Mouse (Mus musculus) frontal cortex, postnatal 10 days (tissue): ENCODE measurements around the gene Olfr1357.
A peak's percentile ranks its signal among the peaks of the same experiment; 100 is the strongest.
"Not testable (repeated sequence)": the region's sequence is repeated elsewhere in the genome, so short reads cannot be mapped to it uniquely, and the experiment has no call there.

ENCODE experiments used
- DNase-seq, 2 experiments: peaks; one replicate each; pipeline ENCODE4 v3.0.0; 2022; ENCODE audit warnings: low spot score in 2 of 2, mixed read lengths in 1 of 2

Gene Olfr1357

DNA sequence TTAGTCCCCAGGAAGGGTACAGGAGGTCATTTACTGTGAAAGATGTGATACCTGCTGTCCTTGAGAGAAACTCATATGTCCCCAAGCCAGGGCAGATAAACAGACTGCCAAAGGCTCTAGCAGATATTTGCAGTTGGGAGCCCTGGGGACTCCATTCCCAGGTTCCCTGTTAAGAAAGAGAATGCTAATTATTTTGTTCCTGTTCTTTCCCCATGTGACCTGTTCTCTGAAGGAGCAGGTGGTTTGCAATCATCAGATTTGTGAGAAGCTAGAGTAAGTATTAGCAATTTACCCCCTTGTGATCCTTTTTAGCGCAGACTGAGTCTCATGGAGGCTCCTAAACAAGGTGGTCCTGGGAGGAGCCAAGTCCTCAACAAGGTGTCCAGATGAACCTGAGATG, at the start of gene Olfr1357:
TSS of gene Olfr1357 (minus strand) at position 101 of the 400 bp plus-strand sequence.
- DNase-seq = no peak

DNA sequence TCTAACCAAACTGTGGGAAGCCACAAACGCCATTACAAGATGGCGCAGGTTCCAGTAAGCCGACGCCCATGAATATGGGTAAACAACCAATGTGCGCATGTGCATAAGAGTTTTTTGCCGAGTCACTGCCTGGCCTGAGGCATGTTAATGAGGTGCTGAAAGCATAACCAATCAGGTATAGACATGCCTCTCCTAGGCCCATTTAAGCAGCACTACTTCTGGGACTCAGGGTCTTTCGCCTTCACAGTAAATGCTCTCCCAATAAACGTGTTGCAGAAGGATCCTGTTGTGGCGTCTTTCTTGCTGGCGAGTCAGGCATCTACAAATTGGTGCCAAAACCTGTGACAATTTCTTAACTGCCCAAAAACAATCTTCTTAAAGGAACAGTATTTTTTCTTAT, 48.8 kb upstream of the Olfr1357 start:
- DNase-seq = not testable (repeated sequence)

DNA sequence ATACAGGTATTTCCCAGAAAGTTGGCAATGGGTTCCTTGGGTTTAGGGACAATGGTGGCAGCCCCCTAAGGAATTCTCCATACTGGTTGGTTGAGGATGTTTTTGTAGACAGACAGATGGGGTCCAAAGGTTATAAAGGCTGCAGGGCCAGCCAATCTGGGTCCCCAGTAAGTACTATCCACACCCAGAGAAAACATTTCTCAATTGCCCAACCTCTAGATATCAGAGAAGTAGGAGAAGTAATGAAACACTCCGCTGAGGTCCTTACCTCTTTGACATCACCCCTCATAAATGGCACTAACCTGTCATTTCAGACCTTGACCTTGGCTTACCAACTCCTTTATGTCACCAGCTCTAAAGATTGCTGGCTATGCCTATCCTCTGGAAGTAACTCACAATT, 46.7 kb upstream of the Olfr1357 start:
- DNase-seq = no peak

DNA sequence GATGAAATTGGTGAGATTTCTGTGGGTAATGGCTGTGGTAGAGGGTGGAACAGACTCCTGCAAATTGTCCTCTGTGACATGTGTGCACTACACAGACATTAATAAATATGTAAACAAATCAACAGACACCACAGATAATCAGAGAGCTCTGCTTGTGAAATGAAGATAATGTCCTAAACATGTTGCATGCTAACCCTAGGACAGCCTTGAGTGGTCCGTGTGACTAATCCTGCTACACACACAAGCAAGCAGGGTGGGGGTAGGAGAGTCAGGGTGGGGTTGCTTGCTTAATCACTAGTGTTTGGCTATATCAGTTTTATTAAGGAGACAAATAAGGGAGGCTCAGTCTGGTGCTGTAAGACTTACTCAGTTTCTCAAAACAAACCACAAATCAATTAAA, 43.3 kb upstream of the Olfr1357 start:
- no peak for DNase-seq

DNA sequence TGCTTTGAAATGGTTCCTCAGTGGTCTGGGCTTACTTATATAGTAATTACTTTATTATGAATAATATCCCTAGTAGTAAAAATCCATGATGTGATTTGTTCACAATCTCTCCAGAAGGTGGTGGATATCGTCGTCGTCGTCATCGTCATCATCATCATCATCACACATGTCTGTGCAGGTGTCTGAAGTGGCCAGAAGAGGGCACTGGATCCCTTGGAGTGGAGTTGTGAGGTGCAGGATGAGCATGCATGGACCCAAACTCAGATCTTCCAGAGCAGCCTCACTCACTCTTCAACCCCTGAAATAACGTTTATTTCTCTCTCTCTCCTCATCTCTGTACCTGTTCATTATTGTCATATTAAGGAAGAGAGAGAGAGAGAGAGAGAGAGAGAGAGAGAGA, 14.4 kb upstream of the Olfr1357 start:
- peak in 1 of 2 experiments; percentile 17 for DNase-seq

DNA sequence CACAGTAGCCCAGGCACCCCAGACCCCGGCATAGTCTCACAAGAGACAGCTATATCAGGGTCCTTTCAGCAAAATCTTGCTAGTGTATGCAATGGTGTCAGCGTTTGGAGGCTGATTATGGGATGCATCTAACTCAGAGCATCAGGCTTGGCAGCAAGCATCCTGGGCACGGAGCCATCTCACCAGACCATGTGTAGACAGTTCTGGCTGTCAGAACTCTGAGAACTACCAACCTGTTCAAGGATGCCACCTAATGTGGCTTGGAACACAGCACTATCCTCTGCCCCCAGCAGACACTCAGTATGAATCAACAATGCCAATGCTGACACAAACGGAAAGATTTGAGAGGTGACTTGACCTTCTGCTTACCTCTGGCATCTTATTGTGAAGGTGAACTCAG, 12.3 kb upstream of the Olfr1357 start:
- DNase-seq = peak; percentile 9 to 10

DNA sequence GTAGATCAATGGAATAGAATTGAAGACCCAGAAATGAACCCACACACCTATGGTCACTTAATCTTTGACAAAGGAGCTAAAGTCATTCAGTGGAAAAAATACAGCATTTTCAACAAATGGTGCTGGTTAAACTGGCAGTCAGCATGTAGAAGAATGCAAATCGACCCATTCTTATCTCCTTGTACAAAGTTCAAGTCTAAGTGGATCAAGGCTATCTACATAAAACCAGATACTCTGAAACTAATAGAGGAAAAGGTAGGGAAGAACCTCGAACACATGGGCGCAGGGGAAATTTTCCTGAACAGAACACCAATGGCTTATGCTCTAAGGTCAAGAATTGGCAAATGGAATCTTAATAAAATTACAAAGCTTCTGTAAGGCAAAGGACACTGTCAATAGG, 5.3 kb upstream of the Olfr1357 start:
- not testable (repeated sequence) for DNase-seq

DNA sequence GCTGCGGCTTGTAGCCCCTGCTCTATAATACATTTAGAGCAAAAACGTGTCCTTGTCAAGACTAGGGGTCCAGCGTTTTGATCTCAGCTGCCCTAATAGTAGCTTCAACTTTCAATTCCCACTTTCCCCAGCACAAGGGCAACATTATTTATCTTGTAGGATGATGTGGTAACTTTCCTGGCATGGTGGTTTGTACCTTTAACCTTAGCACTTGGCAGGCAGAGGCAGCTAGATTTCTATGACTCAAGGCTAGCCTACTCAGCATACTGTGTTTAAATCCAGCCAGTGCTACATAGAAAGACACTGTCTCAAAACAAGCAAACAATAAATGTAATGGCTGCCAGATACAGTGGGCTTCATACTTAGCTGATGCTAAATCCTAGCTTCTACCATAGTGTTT, 10.3 kb downstream of the Olfr1357 start:
- no peak for DNase-seq

DNA sequence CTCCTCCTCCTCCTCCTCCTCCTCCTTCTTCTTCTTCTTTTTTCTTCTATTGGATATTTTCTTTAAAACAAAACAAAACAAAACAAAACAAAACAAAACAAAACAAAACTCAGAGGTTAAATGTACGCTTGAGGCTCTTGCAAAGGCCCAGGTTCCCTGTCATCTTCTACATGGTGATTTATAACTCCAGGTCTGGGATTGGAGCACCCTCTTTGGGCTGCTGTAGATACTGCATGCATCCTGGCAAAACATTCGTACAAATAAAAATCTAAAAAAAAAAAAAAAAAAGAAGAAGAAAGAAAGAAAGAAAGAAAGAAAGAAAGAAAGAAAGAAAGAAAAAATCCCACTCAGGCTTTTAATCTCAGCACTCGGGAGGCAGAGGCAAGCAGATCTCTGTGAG, 12.8 kb downstream of the Olfr1357 start:
- DNase-seq = peak in 1 of 2 experiments; percentile 38

DNA sequence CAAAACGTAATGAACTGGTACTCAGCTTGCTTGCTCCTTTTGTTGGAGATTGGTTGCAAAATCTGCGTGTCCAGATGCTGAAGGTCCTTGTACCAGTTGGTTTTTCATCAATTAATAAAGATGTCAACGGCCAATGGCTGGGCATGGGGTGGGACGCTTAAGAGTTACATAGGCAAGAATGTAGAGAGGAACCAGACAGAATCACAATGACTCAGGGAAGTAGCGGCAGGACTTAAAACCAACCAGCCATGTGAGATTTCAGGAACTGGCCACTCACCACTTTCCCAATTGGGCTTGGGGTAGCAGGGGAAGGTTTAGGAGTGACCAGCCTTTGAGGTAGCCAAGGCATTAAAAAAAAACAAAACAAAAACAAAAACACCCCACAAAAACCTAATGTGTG, 18.0 kb downstream of the Olfr1357 start:
- DNase-seq = no peak

DNA sequence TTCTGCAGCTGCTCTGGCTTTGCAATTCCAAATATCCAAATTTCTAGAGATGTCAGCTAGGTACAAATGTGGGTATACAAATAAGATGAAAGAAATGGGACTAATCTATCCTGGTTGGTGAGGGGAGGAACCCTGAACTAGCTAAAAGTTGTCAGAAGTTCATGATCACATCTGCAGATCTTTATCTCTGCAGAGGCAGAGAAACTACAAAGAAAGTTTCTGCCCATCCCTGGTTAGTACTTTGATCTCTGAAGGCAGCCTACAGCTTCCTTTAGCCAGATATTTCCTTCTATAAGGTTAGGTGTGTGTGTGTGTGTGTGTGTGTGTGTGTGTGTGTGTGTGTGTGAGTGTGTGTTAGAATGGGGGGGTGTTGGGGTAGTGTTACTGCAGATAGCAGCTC, 23.3 kb downstream of the Olfr1357 start:
- no peak for DNase-seq

DNA sequence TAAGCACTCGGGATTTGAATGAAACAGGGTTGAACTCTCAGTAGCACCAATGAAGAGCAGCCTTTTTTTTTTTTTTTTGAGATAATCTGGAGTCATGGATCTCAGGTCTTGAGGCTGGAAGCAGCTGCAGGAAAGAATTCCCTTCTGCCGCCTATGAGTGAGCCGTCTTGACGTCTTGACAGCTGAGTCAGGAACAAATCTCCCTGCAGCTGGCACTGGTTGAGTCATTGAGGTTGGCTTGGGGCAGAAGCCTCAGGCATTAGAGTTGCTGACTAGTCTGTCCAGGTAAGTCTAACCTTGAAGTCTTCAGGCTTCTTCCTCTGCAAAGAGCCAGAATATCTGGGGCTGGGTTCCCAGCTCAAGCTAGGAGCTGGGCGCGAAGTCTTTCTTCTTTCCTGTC, 23.7 kb downstream of the Olfr1357 start:
- DNase-seq = no peak

DNA sequence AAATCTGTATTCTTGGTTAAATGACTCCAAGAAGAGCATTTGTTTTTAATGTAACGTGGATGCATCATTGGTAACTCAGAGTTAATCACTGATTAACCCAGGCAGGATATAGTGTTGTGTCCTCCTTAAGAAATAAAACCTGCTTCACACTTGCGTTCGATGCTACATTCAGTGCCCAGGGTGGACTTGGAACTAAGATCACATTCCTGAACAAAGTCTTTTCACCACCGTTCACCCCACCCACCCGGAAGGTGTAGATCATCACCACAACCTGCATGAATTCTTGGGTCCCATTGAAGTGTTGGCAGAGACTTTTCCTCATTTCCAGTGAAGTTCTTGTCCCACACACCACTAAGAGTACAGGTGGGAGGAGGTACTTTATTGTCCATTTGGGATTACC, 24.1 kb downstream of the Olfr1357 start:
- DNase-seq = no peak

DNA sequence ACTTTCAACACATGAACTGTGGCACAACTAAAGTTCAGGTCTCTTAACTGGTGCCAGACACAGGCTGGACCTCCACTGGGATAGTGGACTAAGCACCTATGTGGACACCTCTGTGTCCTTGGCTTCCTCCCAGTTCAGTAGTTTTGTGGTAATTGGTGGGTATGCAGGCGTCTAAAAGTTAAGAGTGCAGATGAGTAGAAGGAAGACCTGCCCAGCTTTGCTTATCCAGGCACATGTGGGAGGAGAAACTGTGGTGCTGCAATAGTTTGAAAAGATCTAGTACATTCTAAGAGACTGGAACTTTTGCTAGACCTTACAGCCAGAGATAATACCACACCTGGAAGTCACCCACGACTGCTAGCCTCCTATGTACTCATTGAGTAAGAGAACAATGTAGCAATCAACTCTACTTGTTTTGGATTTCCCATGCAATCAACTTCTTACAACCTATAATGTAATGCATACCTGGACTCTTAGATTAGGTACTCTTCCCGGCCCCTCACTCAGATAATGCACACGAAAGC, 25.0 kb downstream of the Olfr1357 start:
- DNase-seq = no peak

DNA sequence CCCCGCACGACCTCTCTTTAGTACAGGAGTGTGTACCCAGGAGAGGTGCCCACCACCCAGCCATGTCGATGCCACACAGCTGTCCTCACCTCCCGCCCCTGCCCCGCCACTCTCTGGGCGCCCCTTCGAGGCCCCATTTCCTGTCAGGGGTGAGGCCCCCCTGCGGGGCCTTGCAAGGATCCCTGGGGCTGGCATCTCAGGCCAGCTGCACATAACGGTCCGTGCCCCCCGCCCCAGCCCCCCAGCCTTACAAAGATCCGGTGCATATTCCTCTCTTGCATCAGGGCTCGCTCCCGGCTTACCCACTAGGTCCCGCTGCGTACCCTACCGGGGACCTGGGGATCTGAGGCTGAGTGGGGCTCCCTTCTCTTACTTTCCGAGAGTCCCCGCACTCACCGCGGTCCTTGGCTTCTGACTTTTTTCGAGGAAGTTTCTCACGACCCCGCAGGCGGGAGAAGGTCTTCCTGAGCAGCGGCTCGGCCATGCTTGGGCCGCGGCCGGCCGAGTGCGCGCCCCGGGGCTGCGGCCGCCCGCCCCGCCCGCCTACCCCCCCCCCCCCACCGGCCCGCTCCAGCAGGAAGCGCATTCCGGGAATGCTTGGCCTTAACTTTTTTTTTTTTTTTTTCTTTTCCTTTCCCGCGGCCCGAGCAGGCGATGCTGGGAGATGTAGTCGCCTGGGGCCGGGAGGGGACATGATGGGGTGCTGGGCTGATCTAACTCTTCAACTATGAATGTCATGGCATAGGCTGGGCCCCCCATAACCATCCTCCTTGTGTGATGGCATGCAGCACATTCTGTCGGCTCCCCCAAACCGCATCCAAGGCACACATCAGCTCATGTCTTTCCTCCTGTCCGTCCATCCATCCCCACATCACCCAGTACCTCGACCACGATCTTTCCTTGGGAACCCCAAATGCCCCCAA, 26.2 kb downstream of the Olfr1357 start, which contains the start of gene Syde1:
TSS of gene Syde1 (minus strand) at position 559 of the 923 bp plus-strand sequence.
- no peak for DNase-seq

DNA sequence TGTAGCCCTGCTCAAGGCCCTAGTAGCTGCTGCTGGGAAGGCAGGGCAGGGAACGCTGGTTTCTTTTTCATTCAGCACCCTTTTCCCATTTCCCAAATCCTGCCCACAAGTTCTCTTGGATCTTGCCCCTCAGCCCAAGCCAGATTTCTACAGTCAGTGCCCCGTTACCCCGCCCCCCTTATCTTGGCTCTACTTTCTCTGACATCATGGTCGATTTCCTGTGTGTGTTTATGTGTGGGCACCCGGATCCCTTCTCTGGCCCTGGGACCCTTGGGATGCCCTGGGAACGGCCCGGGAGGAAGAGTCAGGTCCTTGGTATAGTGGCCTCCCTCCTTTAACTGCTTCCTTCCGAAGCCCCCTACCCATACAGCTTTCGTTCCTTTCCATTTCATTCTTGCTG, 27.1 kb downstream of the Olfr1357 start:
- DNase-seq = no peak

DNA sequence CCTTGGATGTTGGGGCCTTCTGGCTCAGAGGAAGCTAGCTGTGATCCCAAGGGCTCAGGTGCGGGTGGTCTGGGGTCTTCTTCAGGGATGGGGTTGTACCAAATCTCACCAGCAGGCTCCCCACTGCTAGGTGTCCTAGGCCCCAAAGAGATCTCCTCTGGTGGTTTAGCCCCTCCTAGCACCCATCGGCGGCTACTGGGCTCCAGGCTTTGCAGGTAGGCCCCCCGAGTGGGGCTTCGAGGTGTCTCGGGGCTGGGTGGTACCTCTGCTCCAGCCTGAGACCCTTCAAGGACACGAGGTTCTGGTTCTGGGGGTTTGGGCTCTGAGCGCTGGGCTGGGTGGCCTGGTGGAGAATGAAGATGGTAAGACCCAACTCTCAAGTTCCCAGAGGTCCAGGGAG, 28.0 kb downstream of the Olfr1357 start:
- DNase-seq = no peak

DNA sequence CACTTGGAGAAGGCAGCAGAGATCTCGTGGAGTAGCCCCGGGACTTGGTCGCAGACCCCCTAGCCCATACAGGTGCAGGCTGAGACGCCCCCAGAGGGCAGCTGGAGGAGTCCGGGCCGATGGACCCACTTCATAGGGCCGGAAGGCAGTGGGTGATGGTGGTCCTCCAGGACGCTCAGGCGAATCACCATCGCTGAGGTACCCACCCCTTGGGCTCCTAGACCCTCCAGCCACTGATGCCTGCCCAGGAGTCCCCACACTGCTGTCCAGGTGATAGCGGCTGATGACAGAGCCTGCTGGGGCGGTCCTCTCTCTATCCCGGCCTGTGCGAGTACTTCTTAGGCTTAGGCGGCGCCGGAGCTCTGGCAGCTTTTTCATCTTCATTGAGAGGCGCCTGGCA, 28.6 kb downstream of the Olfr1357 start:
- no peak for DNase-seq

DNA sequence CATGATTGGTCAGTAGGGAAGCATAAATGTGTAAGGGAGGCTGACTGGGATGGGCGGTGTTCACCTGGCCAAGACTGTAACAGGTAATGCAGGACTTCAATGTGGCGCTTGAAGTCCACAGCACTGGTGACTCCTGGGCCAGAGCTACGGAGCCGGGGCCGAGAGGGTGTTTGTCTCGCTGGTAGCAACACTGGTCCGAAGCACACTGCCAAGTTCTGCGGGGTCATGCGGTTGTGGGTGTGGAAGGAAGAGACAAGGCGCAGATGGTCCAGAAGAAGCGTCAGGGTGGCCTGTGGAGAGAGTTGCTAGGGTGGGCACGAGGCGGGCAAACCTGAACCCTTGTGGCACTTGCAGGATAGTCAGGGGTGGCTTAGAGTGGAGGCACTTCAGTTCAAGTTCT, 31.8 kb downstream of the Olfr1357 start:
- DNase-seq = no peak

DNA sequence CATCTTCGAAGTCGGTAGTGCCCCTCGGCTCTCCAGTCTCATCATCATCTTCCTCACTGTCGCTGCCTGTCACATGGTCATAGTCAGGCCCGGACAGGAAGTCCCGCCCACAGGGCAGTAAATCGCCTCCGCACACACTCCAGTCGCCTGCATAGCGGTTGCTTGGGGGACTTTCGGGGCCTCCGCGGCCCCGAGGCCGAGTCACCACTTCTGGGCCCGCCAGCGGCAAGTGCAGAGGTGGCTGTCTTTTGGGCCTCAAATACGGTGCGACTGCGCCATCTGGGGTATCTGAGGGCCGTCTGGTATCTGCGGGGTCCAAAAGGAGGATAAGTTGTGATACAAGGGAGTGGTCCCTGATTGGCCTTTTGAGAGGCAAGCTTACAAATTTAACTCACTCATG, 32.3 kb downstream of the Olfr1357 start:
- DNase-seq = no peak

DNA sequence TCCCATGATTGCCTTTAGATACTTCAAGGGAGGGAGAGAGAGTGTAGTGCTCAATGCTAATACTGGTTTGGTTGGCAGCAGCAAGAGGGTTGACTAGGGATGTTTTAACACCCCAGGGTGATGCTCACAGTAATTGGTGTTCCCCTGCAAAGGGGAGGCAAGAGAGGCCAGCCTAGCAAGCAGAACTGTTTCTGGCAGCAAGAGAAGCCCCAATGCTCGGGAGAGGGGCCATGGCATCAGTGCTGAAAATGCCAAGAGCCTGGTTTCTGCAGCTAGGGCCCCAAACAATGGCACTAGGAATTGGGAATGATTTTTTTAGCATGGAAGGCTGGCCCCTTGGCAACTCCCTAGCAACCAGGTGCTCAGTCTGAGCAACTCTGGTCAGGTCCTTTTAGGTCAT, 32.9 kb downstream of the Olfr1357 start:
- DNase-seq = no peak

DNA sequence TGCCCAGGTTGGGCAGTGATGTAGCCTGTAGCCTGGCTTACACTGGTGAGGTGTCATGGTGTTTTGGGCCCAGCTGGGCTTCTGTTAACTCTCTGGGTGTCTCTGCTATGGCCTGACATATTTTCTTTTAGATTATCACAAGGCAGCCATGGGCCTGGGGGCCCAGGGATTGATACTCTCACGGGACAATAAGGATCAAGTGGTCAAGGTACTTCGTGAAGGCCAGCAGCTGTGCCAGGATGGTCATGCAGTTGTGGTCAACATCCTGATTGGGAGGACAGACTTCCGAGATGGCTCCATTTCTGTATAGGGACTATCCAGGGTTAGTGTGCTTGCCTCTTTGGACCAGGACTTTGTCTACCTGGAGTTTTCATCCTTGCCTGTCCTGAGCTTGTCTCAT, 33.9 kb downstream of the Olfr1357 start:
- DNase-seq = no peak

DNA sequence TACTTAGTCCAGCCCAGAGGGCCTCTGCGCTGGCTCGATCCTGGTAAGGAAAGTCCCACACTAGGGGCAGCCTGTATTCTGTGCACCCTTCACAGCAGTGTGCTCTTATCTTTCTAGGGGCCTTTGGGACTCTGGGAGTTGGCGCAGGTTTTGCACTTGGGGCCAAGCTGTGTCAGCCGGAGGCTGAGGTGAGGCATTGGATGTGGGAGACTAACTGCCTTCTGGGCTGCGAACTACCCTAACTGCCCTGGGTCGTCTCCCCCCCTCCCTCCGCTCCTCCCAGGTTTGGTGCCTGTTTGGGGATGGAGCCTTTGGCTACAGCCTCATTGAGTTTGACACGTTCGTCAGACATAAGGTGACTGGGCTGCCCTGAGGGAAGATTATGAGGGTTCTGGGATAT, 34.5 kb downstream of the Olfr1357 start:
- DNase-seq = no peak
